Mouse (Mus musculus): Measurements from ENCODE around the gene Ppm1g. TPM values are rescaled to one million over a fixed set of nuclear protein-coding genes. Genes with fewer than 3 reads are reported as not detected.

Ppm1g gene
- 154 TPM for polyA plus RNA-seq (2017; shearing (Covaris generic))

DNA sequence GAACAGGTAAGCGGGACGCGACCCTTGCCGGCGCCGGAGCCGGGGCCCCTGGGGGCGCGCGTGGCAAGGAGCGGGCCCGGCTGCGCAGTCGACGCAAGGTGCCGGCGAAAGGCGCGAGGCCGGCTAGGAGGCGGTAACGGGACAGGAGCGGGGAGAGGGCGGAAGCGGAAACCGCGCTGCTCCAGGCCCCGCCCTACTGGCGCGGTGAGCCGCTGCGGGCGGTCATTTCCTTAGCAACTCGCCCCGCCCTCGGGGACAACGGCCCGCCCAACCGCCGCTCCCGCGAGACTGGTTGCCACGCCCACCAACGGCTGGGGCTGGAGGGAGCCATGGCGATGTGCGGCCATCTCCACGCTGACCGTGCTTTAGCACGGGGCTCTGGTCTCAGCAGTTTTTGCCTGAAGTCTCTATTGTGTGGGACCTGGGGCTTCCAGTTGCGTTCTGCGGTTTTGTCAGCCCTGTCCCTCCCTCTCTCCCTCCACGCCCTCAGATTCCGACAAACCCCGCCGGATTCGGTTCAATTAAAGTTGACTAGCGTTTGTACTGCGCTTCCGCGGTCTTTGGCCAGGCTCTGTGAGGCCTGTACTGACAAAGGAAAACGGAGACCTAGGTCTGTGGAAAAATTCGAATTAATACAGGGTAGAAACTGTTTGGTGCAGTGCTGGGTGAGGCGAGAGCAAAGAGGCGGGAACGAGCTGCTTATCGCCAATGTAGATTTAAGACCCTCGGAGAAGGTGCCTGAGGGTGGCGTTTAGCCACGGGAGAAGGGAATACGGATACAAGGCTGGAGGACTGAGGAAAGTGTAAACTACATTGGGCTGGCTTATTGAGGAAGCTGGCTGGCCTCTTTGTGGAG, at the start of gene Ppm1g:
TSS of gene Ppm1g (minus strand) at position 240 of the 856 bp plus-strand sequence.

DNA sequence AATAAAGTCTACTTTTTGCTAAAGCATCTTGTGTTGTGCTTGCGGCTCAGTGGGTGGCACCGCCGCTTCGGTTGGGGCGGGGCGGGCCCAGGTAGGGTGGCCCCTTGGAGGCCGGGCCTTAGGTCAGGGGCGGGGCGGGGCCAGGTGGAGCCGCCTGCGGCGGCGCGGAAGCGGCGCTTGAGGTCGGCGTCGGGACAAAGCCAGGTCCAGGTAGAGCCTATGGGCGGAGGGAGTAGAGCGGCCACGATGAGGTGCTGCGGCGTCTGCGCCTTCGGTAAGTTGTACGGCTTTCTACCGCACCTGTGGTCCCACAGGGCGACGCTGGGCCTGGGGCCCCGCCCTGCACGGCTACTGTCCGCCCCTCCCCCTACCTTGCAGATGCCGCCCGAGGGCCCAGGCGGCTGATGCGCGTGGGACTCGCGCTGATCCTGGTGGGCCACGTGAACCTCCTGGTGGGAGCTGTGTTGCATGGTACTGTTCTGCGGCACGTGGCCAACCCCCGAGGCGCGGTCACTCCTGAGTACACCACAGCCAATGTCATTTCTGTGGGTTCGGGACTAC, 31.1 kb upstream of the Ppm1g start, which contains the start of gene Krtcap3:
TSS of gene Krtcap3 (plus strand) at position 151 of the 561 bp plus-strand sequence.

DNA sequence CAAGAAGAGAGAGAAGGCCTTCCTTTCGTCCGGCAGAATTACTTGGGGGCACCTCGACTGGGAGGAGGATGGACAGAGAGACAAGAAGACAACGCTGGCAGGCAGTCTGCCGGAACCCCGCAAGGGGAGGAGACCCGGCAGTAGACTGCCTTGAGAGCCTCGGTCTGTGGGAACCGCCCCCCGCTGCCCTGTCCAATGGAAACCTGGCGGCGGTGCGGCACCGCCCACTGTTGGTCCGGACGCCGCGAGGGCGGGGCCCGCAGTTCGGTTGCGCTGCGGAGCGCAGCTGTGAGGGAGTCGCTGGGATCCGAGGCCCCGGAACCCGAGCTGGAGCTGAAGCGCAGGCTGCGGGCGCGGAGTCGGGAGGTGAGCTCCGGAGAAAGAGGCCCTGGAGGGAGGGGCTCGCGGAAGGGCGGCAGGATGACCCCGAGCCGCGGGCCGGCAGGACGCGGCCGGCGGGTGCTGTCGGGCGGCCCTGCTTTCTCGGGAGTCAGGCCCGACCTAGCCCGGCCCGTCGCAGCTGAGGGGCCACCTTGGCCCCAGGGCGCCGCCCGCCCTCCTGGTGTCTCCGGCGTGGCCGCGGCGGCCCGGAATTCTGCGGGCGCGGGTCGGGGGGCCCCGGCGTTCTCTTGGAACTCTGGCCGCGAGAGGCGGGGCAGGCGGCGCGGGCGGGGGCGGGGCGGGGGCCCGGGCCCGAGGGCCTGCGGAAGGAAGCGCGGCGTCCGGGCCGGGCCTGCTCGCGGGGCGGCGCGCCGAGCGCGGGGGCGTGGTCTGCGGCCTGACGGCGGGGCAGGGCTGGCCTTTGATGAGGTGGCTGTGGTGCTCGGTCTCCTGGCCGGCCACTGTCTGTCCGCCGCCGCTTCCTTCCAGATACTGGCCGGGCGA, 20.4 kb upstream of the Ppm1g start, which contains the start of the genes Nrbp1 and Gm9970:
TSS of gene Nrbp1 (plus strand) at position 228 of the 885 bp plus-strand sequence.
TSS of gene Gm9970 (minus strand) at position 596 of the 885 bp plus-strand sequence.

DNA sequence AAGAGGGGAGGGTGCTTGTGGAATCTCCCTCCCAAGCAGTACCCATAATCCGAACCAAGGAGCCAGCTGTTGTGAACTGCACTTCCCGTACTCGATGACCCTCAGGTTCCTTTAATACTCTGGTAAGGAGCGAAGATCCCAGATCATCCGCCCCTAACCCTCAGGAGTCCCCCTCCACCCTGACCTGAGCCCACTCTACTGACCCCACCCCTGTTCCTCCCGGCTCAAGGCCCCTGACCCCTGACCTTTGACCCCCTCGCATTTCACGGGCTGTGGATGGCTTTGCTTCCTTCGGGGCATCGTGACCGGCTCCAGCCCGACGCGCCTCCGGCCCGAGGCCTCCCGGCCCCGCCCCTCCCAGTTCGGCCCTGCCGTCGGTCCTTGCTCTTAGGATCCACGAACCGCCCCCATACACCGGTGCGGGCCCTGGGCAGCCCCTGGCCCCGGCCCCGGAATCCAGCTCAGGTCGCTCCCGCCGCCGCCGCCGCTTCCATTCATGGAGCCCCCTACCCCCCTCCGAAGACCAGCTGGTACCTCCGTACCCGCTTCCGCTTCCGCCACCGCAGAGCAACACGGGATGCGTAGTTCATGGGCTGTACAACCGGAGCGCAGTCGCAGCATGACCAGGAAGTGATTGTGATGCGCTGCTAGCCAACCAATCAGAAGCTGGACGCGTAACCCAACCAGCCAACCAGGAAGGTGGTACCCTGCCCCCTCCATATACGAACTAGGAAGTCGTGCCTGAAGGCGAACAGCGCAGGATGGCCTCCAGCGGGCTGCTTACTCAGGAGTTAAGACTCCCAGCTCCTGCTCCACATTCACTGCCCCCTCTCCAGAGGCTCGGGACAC, 18.5 kb downstream of the Ppm1g start, which contains the start of gene Zfp513:
TSS of gene Zfp513 (minus strand) at position 562 of the 849 bp plus-strand sequence.

DNA sequence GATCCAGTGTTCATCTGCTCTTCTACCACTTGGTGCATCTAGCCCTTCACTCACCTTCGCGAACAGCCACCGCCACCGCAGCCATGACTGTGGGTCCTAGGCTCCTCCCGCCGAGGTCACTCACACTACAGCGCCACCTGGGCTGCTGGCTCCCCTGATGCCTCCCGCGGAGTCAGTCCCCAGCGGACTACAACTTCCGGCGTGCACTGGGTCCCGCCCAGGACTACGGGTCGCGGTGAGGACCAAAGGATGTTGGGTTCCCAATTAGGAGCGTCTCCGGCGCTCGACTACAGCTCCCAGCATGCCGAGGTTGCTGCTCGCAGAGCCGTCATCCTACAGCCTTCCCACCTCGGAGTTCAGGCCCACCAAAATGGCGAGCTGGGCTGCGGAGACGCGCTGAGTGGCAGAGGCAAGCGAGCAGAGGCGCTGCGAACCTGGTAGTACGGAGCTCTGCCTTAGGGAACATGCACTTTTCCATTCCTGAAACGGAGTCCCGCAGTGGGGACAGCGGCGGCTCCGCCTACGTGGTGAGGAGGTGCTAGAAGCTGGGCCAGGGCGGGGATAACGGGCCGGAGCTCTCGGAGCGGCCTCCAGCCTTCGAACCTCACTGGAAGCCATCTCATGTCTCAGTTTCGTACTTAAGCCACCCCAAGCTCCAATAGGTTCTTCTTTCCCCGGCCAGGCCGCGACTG, 27.4 kb downstream of the Ppm1g start, which contains the start of the genes Snx17 and Eif2b4:
TSS of gene Snx17 (plus strand) at position 289 of the 692 bp plus-strand sequence.
TSS of gene Eif2b4 (minus strand) at position 492 of the 692 bp plus-strand sequence.

DNA sequence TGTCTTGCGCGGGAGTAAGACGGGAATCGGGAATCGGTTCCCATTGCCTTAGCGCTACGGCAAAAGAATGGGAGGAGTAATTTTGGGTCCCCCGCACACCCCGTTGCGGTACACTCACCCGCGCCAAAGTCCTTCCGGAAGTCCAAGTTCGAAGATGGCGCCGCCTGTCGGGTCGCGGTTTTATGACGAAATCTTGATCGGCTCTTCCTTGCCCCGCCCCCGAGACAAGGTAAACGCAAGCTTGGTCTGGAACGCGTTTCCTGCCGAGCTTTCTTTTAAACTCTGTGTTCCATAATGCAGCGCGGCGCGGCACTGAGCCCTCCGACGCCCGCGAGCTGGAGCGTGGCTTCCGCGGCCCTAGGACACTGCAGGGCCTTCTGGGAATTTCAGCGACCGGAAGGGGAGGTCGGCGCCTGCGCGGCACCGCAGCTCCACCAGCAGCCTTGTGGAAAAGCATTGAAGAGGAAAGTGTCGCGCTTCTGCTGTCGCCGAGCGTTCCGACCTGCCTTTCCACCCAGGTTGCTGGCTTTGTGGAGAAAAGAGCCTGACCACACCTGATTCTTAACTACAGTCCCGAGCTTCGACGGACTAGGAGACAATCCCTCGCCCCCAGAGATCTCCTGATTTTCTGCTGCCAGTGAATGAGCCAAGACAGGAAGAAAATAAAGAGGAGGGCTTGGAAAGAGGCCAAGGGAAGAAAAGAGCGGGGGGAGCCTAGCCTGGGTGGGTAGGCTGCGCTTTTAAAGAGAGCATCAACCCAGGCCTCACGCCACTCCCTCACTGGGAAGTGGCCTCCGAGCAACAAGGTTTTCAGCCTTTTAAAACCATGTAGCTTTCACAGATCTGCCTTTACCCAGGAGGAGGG, 40.5 kb downstream of the Ppm1g start, which contains the start of the genes Gm29609 and Gtf3c2:
TSS of gene Gm29609 (minus strand) at position 146 of the 865 bp plus-strand sequence.
TSS of gene Gtf3c2 (minus strand) at position 379 of the 865 bp plus-strand sequence.

DNA sequence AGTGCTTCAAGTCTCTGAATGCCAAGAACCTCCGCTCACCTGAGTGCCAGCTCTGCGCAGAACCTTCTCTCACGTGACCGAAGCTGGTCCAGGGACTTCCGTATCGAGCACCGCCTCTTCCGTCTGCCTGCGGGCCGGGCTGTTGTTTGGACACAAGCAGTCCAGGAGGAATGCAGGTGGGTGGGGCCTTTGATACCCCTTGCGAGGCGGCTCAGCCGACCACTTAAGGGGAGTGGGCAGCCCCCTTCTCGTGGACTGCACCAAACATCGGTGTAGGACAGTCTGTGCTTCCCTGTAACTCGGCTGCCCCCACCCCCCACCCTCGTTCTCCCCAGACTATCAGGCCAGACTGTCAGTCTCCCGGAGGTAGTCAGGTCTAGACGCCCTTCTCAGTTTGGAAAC, 66.3 kb downstream of the Ppm1g start, which contains the start of gene Mpv17:
TSS of gene Mpv17 (minus strand) at position 100 of the 402 bp plus-strand sequence.

Other genes with a start within 250 kb of the Ppm1g start
- 54.6 TPM for gene Atraid, start 172.4 kb downstream of the Ppm1g start, polyA plus RNA-seq (2017; shearing (Covaris generic))
- 5.9 TPM for gene Slc5a6, start 171.8 kb downstream of the Ppm1g start, polyA plus RNA-seq (2017; shearing (Covaris generic))
- 19.3 TPM for gene Cad, start 165.9 kb downstream of the Ppm1g start, polyA plus RNA-seq (2017; shearing (Covaris generic))
- gene Dnajc5g, start 114.4 kb downstream of the Ppm1g start, polyA plus RNA-seq (2017; shearing (Covaris generic)) = not detected
- 0.22 TPM for gene Slc30a3, start 112.5 kb downstream of the Ppm1g start, polyA plus RNA-seq (2017; shearing (Covaris generic))
- not detected for gene Trim54, start 104.0 kb downstream of the Ppm1g start, polyA plus RNA-seq (2017; shearing (Covaris generic))
- not detected for gene Ucn, start 81.9 kb downstream of the Ppm1g start, polyA plus RNA-seq (2017; shearing (Covaris generic))
- gene Mpv17, start 66.4 kb downstream of the Ppm1g start, polyA plus RNA-seq (2017; shearing (Covaris generic)) = 22.2 TPM
- 0.72 TPM for gene Gm29609, start 40.8 kb downstream of the Ppm1g start, polyA plus RNA-seq (2017; shearing (Covaris generic))
- 85.8 TPM for gene Gtf3c2, start 40.5 kb downstream of the Ppm1g start, polyA plus RNA-seq (2017; shearing (Covaris generic))
- 84.4 TPM for gene Snx17, start 27.5 kb downstream of the Ppm1g start, polyA plus RNA-seq (2017; shearing (Covaris generic))
- 33.5 TPM for gene Eif2b4, start 27.3 kb downstream of the Ppm1g start, polyA plus RNA-seq (2017; shearing (Covaris generic))
- 26.7 TPM for gene Zfp513, start 18.4 kb downstream of the Ppm1g start, polyA plus RNA-seq (2017; shearing (Covaris generic))
- 252 TPM for gene Nrbp1, start 20.2 kb upstream of the Ppm1g start, polyA plus RNA-seq (2017; shearing (Covaris generic))
- not detected for gene Gm9970, start 20.5 kb upstream of the Ppm1g start, polyA plus RNA-seq (2017; shearing (Covaris generic))
- gene Krtcap3, start 31.0 kb upstream of the Ppm1g start, polyA plus RNA-seq (2017; shearing (Covaris generic)) = 29.2 TPM
- gene Ift172, start 70.4 kb upstream of the Ppm1g start, polyA plus RNA-seq (2017; shearing (Covaris generic)) = 11.4 TPM
- 3.8 TPM for gene Fndc4, start 75.4 kb upstream of the Ppm1g start, polyA plus RNA-seq (2017; shearing (Covaris generic))
- gene Gckr, start 76.8 kb upstream of the Ppm1g start, polyA plus RNA-seq (2017; shearing (Covaris generic)) = 0.80 TPM
- 26.9 TPM for gene Zfp512, start 231.7 kb upstream of the Ppm1g start, polyA plus RNA-seq (2017; shearing (Covaris generic))

Measured in effector memory CD4-positive, alpha-beta T cell, adult 7 months (primary cell).